Mouse (Mus musculus) mouse trophoblast stem cell (cell line): ENCODE data around the gene Mrps18a.

ENCODE experiments used
- in situ Hi-C, 2 experiments: fragments of 300-500 bp; cut with MseI, MboI; formaldehyde crosslinking; loops; 2 replicates in 1 of 2; 3 replicates in 1 of 2; pipeline ENCODE4 v1.15.1; 2025

Mrps18a gene

GRCm38 (mm10) chr17:46101906-46102305, 8.9 kb upstream of the Mrps18a start:
- in situ Hi-C loops: no loop called here

GRCm38 (mm10) chr17:46102608-46103159, 8.1 kb upstream of the Mrps18a start:
- in situ Hi-C loops: no loop called here

- in situ Hi-C loops: no loop called here
These were observed 6.3 kb upstream of the Mrps18a start for GRCm38 (mm10) chr17:46104487-46104886.

GRCm38 (mm10) chr17:46108286-46108685, 2.5 kb upstream of the Mrps18a start:
- in situ Hi-C loops: no loop called here

GRCm38 (mm10) chr17:46115489-46115888, 4.7 kb downstream of the Mrps18a start:
- in situ Hi-C loops: no loop called here

- in situ Hi-C loops: no loop called here
These were observed 5.4 kb downstream of the Mrps18a start for GRCm38 (mm10) chr17:46116138-46116537.

GRCm38 (mm10) chr17:46116881-46117280, 6.1 kb downstream of the Mrps18a start:
- in situ Hi-C loops: no loop called here

- in situ Hi-C loops: no loop called here
These were observed 7.0 kb downstream of the Mrps18a start for GRCm38 (mm10) chr17:46117623-46118422.

- in situ Hi-C loops: no loop called here
These were observed 7.7 kb downstream of the Mrps18a start for GRCm38 (mm10) chr17:46118423-46118850.

- in situ Hi-C loops: no loop called here
These were observed 8.9 kb downstream of the Mrps18a start for GRCm38 (mm10) chr17:46119641-46120040.

- in situ Hi-C loops: no loop called here
These were observed 12.0 kb downstream of the Mrps18a start for GRCm38 (mm10) chr17:46122791-46123190.

- in situ Hi-C loops: no loop called here
These were observed 12.5 kb downstream of the Mrps18a start for GRCm38 (mm10) chr17:46123285-46123684.

GRCm38 (mm10) chr17:46123953-46124700, 13.3 kb downstream of the Mrps18a start:
- in situ Hi-C loops: no loop called here

- in situ Hi-C loops: no loop called here
These were observed 15.8 kb downstream of the Mrps18a start for GRCm38 (mm10) chr17:46126608-46127007.

GRCm38 (mm10) chr17:46127814-46128493, 17.2 kb downstream of the Mrps18a start:
- in situ Hi-C loops: no loop called here

GRCm38 (mm10) chr17:46129741-46130498, 19.1 kb downstream of the Mrps18a start:
- in situ Hi-C loops: loop anchor here in 1 of 2 experiments (10.0 kb wide), 1 partner anchor 395 kb away; the partner anchor contains the start of gene 1600014C23Rik

- in situ Hi-C loops: loop anchor here in 1 of 2 experiments (10.0 kb wide), 1 partner anchor 397 kb away; the partner anchor contains the start of gene 1600014C23Rik
These were observed 21.4 kb downstream of the Mrps18a start for GRCm38 (mm10) chr17:46132058-46132718.

- in situ Hi-C loops: loop anchor here in 1 of 2 experiments (10.0 kb wide), 1 partner anchor 398 kb away; the partner anchor contains the start of gene 1600014C23Rik
These were observed 22.1 kb downstream of the Mrps18a start for GRCm38 (mm10) chr17:46132862-46133261.

- in situ Hi-C loops: loop anchor here in 1 of 2 experiments (10.0 kb wide), 1 partner anchor 404 kb away; the partner anchor contains the start of gene 1600014C23Rik
These were observed 27.9 kb downstream of the Mrps18a start for GRCm38 (mm10) chr17:46138563-46139236.
